Mouse (Mus musculus) embryonic facial prominence, embryonic 14.5 days (tissue): Measurements from ENCODE around the gene Kbtbd6. TPM values are rescaled to one million over a fixed set of nuclear protein-coding genes. Genes with fewer than 3 reads are reported as not detected.

Experiments used
- ATAC-seq: fragments of 200-750 bp; cut with Nextera tagmentation; 2 replicates; pipeline ENCODE4 v1.8.0; 2017; ENCODE audit warnings: low read depth, moderate number of reproducible peaks, moderate TSS enrichment
- DNase-seq: peaks from one replicate; pipeline ENCODE4 v3.0.0-alpha.2; 2015; ENCODE audit warnings: low spot score
- H3K27ac ChIP-seq: fragments of 300-500 bp; sonication (generic); replicated peaks from 2 replicates; pipeline ENCODE4 v1.5.1; 2014; ENCODE audit warnings: low read depth, mild to moderate bottlenecking, low read length, moderate library complexity
- H3K27me3 ChIP-seq: fragments of 300-500 bp; sonication (generic); replicated peaks from 2 replicates; pipeline ENCODE4 v1.6.1; 2014; ENCODE audit warnings: low read length; ENCODE audit not compliant: control insufficient read depth, insufficient read depth
- H3K36me3 ChIP-seq: fragments of 300-500 bp; sonication (generic); 2 replicates; pipeline ENCODE4 v1.6.1; 2014; ENCODE audit warnings: low read length, mixed read lengths; ENCODE audit not compliant: control insufficient read depth, insufficient read depth
- H3K4me1 ChIP-seq: fragments of 300-500 bp; sonication (generic); 2 replicates; pipeline ENCODE4 v1.6.1; 2014; ENCODE audit warnings: antibody characterized with exemption, low read length; ENCODE audit not compliant: control insufficient read depth, insufficient read depth
- H3K4me2 ChIP-seq: fragments of 300-500 bp; sonication (generic); 2 replicates; pipeline ENCODE4 v1.6.1; 2014; ENCODE audit warnings: low read depth, mild to moderate bottlenecking, low read length, moderate library complexity, mixed read lengths
- H3K4me3 ChIP-seq: fragments of 300-500 bp; sonication (generic); 2 replicates; pipeline ENCODE4 v1.5.1; 2014; ENCODE audit warnings: low read depth, mild to moderate bottlenecking, low read length
- H3K9ac ChIP-seq: fragments of 300-500 bp; sonication (generic); 2 replicates; pipeline ENCODE4 v1.6.1; 2014; ENCODE audit warnings: low read depth, mild to moderate bottlenecking, low read length, moderate library complexity, mixed read lengths
- H3K9me3 ChIP-seq: fragments of 300-500 bp; sonication (generic); 2 replicates; pipeline ENCODE4 v1.6.1; 2016; ENCODE audit warnings: low read length; ENCODE audit not compliant: control insufficient read depth
- WGBS: fragments of 180-500 bp; shearing (Covaris S2); extraction: QIAGEN DNeasy Blood & Tissue Kit; methylation state at CpG from one replicate; pipeline ENCODE4 v1.1.7; 2014; 5-methylcytosine and 5-hydroxymethylcytosine counted together
- polyA plus RNA-seq: library from polyadenylated mRNA; unstranded; fragments of >200 nt; fragmentation: Nextera tagmentation; extraction: Ambion mirVana; gene quantifications from 2 replicates; pipeline ENCODE4 v1.2.1, GENCODE M21; 2014

Kbtbd6 gene
- polyA plus RNA-seq, 1 experiment from 2014 or later = 2.4 TPM

- Histone ChIP-seq H3K9me3 (0 out of 2 replicates have a peak, but pooled peaks cover 2% of the 10 kb centered on the region), H3K27ac (peak overlapping the region; percentile 58), H3K4me3 (no peak overlapping the region), H3K4me1 (peaks cover 7% of the 10 kb centered on the region; the same call in 1 of the 2 replicates), H3K4me2 (no peak overlapping the region), H3K9ac (no peak overlapping the region), H3K36me3 (0 out of 2 replicates have a peak, but pooled peaks cover 3% of the 10 kb centered on the region), H3K27me3 (no peaks in the 10 kb centered on the region)
- ATAC-seq (peak; percentile 47), DNase-seq (peak; percentile 84)
- whole genome bisulfite sequencing = 44% methylated on average over 5 of the region's 5 CpGs
These were observed 51.9 kb downstream of the Kbtbd6 start for GRCm38 (mm10) chr14:79503371-79504075.

Other genes with a start within 250 kb of the Kbtbd6 start
- gene Zfp957, start 204.5 kb upstream of the Kbtbd6 start, polyA plus RNA-seq = not detected in 2 replicates
- 74.8 and 89.5 TPM in 2 replicates for gene Rgcc, start 150.2 kb upstream of the Kbtbd6 start, polyA plus RNA-seq
- gene Naa16, start 61.1 kb upstream of the Kbtbd6 start, polyA plus RNA-seq = 30.2 and 34.2 TPM in 2 replicates
- 8.3 and 9.7 TPM in 2 replicates for gene Mtrf1, start 54.1 kb upstream of the Kbtbd6 start, polyA plus RNA-seq
- gene Kbtbd7, start 25.3 kb upstream of the Kbtbd6 start, polyA plus RNA-seq = 13.8 and 15.4 TPM in 2 replicates
- gene Elf1, start 29.4 kb downstream of the Kbtbd6 start, polyA plus RNA-seq = 12.7 and 13.6 TPM in 2 replicates
- 39.6 and 46.0 TPM in 2 replicates for gene Wbp4, start 29.7 kb downstream of the Kbtbd6 start, polyA plus RNA-seq
- gene Sugt1, start 135.9 kb downstream of the Kbtbd6 start, polyA plus RNA-seq = 124 and 130 TPM in 2 replicates
- gene Cnmd, start 210.3 kb downstream of the Kbtbd6 start, polyA plus RNA-seq = 125 and 186 TPM in 2 replicates